Mouse (Mus musculus): ENCODE results near the gene Arhgef19.
A peak's percentile ranks its signal among the peaks of the same experiment; 100 is the strongest.

Arhgef19 gene

DNA sequence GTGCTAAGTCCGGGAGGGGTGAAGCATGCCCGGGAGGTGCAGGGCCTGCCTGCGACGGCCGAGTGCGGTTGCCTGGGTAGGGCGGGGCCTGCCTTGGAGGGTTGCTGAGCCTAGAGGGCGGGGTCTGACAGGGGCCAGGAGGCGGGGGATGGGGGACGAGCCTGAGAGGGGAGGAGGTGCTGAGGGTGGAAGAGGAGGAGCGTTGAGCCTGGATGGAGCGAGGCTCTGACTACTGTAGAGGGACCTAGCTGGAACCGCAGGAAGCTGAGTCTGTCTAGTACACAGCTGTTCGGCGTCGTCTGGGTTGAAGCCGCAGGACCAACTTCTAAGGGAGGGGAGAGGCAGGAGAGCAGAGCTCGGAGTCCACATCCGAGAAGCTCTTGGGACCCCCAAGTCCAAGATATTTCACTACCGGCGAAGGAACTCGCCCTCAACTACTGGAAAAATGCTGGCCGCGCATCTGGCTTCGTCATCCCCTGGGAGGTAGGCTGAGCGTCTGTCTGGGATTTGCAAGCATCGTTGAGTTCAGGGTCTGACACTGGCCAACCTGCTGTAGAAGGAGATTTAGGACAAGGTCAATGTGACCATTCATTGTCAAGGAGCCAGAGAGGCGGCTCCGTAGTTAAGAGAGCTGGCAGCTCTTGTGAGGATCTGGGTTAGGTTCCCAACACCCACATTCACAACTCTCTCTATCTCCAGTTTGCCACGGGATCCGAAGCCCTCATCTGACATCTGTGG lies at the start of gene Arhgef19:
Arhgef19 (plus strand) TSS at position 112 of the 738 bp plus-strand sequence.
- peak; percentile 84 for DNase-seq (ENCODE audit: low read depth, low spot score)

DNA sequence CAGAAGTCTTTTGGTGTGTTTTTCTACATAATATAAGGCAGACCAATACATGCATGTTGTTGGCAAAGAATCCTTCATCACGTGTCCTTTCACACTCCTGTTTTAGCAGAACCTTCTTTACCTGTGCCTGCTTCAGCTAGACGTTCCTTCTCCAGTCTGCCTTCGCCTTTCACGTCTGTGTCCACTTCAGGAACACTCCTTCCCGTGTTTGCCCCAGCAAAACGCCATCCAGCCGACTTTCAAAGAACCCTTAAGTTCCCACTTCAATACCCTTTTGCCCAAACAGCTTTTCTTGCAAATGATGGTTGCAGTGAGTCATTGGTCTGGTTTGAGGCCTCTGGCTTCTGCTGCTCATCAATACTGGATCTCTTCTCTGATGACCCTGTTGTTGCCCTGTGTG lies 48.0 kb upstream of the Arhgef19 start:
- DNase-seq (ENCODE audit: low read depth, low spot score): no peak

DNA sequence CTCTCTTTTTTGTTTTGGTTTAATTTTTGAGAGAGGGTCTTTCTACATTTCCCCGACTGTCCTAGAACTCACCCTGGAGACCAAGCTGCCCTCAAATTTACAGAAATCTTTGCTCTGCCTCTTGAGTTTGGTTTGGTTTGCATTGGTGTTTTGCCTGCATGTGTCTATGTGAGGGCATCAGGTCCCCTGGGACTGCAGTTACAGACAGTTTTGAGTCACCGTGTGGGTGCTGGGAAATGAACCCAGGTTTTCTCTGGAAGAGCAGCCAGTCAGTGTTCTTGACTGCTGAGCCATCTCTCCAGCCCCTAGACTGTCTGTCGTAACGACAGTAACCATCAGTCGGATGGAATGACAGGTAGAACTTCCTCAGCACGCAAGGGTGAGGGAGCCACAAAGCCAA lies 44.7 kb upstream of the Arhgef19 start:
- no peak for DNase-seq (ENCODE audit: low read depth, low spot score)

DNA sequence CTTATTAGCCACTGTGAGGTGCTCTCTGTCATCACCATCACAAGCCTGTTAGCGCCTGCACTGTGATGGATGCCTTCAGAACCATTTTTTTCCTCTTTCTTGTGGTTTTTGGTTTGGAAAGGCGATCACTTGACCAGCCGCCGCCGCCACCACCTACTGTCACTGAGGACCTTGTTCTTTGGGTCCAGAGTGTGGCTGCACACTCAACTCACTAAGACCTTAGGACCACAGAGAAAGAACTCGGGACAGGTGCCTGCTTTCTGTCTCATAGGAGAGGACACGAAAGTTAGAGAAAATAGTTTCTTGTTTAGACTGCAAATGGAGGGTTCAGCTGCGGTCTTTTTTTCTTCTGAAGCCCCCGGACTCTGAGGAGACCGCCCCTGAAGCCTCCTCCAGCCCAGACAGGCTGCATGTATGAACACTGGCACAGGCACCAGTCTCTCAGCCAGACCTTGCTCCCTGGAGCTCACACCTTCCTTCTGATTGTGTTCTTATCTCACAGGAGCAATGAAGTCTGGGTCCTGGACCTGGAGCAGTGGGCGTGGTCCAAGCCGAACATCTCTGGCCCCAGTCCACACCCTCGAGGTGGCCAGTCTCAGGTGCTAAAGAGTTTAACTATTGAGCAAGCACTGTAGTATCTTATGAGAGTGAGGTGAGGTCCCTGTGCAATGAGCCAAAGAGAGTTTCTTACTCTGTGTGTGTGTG lies 42.2 kb upstream of the Arhgef19 start:
- no peak for DNase-seq (ENCODE audit: low read depth, low spot score)

DNA sequence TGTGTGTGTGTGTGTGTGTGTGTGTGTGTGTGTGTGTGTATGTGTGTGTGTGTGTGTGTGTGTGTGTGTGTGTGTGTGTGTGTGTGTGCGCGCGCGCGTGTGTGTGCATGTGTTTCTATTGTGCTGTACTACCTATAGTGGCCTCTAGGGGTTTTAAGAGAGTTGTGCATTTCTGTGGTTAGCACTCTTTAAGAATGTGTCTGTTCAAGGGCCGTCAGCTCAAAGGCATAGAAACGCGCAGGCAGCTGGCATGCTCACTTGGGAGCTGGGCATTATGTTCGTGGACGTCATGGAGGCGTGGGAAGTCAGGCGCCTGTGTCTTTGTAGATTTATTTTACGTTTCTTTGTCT lies 41.6 kb upstream of the Arhgef19 start:
- no peak for DNase-seq (ENCODE audit: low read depth, low spot score)

DNA sequence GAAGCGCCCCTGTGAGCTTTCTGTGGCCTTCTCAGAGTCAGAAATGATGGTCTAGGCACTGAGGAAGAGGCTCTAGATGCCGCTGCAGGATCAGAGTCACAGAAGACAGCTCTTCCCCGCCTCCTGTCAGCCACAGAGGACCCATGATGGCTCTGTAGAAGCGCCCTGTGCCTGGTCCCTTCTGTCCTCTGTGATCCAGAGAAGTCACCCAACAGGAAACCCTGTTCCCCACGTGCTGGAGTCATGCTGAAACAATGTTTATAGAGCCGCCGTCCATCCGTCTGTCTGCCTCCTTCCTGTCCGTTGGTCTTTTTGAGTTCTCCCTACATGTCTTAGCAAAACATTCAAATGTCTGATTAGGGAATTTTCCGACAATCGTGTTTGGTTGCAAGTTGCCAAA lies 38.4 kb upstream of the Arhgef19 start:
- no peak for DNase-seq (ENCODE audit: low read depth, low spot score)

DNA sequence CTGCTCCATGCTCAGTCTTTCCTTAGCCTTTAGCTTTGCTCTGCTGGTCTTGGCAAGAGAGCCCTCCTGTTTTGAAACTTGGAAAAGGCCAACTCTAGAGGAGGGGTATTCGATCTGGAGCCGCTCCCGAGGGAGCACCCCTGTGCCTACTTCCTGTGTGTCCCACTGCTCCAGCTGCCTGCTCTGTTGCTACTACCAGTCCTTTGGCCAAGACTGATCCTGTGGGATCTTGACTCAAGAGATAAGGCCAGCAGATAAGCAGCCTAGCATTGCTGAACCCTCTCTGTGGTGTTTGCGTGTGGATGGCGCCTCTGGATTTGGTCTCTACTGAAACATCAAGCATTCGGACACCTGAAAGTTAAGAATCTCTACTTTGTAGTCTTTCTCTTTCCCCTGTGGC lies 37.1 kb upstream of the Arhgef19 start:
- DNase-seq (ENCODE audit: low read depth, low spot score): no peak

DNA sequence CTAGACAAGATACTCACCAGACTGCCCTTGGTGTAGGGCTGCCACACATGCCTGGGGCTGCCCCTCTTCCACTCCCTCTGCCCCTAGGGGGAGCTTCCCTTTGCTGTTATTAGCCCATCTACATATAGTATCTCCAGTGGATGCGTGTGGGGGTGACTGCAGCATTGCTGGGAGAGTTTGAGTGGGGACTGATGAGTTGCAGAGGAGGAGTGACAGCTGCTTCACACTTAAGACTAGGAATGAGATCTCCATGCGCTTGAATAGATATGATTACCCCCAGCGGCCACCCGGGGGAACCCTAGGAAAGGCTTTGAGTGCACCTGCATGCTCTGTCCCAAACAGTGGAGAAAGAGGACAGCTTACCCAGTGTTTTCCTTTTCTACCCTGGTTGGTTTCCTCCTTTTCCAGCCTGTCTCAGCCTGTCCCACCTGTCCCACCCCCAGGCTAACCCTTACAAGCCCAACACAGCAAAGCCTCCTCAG lies 34.7 kb upstream of the Arhgef19 start:
- peak; percentile 24 for DNase-seq (ENCODE audit: low read depth, low spot score)

DNA sequence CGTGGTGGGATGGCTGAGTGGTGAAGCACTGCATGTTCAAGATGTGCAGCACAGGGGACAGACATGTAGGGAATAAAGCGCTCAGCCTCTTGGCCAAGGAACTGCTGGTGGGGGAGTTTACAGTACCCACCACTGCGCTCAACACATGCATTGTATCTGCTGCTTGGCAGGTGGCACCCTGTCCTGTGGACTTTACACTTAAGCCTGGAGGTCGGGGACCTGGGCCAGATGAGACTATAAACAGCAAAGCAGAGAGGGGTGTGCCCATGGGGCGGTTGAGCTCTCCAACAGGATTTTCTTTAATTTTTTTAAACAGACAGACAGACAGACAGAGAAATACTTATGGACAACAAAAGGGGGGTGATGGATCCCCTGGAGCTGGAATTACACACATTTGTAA lies 32.2 kb upstream of the Arhgef19 start:
- no peak for DNase-seq (ENCODE audit: low read depth, low spot score)

DNA sequence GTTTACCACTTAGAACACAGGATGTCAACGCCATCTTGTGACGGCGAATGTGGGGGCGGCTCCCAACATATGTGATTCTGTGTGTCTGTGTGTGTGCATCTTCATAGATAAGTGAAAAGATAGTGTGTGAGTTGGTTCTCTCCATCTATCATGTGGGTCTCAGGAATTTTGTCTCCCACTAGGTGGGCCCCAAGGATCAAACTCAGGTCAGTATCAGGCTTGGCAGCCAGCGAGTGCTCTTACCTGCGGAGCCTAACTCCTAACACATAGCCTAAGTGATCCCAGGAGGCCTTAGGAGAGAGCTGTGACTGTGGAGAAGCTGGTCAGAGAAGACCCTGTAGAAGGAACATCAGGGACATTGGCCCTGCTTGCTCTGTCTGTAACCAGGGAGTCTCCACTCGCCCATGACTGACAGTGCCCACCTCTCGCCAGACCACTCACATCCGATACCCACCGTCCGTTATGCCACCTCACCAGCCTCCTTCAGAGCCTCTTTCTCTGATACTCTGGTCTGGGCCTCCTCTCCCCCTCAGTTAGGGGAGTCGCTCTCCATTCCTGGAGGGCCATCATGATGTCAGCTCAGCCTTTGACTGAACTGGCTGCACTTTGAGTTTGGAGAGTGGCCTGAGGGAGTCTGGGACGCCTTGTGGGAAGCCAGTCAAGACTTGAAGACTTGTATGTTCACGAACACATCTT lies 28.6 kb upstream of the Arhgef19 start:
- DNase-seq (ENCODE audit: low read depth, low spot score): peak; percentile 55

DNA sequence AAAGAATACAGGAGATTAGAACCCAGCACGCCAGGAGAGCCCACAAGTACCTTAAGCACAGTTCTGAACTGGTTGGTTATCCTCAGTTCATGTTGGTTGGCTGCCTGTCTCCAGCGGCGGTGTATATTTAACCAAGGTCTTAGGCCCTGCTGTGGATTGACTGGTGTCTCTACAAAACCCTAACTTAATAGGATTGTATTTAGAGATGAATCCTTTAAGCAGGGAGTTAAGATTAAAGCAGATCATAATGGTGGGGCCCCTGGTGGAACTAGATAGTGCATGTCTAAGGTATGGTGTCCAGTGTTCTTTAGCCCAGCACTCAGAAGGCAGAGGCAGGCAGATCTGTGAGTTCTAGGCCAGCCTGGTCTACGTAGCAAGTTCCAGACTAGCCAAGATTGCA lies 27.7 kb upstream of the Arhgef19 start:
- DNase-seq (ENCODE audit: low read depth, low spot score): no peak

DNA sequence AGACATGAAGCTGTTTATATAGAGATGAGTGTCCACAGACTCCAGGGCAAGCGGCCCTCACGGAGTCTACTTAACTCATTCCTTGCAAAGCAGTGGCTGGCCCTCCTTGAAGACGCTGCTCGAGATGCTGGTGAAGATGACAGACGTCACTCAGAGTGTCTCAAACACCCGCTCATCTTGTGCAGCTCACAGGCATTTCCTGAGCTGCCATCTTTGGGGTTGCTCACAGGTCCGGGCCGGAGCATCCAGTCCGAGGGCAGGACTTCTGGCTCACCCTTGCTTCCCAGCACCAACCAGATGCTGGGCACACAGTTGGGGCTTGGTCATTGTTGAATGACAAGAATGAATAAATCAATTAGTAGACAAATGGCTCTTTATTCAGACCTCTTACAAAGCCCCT lies 26.4 kb upstream of the Arhgef19 start:
- DNase-seq (ENCODE audit: low read depth, low spot score): no peak

DNA sequence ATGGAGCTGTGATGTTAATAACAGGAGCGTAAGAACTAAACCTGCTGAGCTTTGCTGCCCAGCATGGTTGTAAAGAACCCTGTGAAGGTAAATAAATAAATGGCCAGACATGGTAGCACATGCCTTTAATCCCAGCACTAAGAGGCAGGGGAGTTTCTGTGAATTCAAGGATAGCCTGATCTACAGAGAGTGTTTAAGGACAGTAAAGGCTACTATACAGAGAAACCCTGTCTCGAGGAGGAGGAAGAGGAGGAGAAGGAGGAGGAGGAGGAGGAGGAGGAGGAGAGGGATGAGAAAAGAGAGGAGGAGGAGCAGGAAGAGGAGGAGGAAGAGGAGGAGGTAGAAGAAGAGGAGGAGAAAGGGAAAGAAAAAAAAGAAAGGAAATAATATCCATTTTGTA lies 26.0 kb upstream of the Arhgef19 start:
- DNase-seq (ENCODE audit: low read depth, low spot score): no peak

DNA sequence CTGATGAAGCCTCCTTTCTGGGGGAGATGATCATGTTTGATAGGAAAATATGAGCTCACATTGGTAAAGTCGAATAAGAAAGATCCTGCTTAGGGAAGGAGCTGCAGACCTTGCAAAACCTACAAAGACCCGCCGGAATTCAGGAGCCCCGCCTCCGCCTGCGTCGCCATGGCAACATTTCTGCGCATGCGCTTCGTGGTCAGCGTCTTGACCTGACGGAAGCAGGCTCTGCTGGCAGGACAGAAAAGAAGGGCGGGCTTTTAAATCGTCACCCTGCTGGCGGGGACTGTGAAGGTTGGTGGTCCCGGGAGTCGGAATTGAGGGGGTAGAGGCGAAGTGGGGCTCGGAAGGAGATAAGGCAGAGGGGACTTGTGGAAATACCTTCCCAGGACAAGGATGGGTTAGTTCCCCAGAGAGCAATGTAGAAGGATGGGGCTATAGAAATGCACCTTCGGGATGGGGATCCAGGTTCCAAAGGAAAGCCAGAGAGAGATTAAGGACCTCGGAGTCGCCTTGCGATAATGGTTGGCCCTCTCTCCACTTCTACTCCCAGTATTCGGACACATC lies 25.4 kb upstream of the Arhgef19 start, which contains the start of gene Rsg1:
Rsg1 (plus strand) TSS at position 187 of the 567 bp plus-strand sequence.
- peak; percentile 94 for DNase-seq (ENCODE audit: low read depth, low spot score)

DNA sequence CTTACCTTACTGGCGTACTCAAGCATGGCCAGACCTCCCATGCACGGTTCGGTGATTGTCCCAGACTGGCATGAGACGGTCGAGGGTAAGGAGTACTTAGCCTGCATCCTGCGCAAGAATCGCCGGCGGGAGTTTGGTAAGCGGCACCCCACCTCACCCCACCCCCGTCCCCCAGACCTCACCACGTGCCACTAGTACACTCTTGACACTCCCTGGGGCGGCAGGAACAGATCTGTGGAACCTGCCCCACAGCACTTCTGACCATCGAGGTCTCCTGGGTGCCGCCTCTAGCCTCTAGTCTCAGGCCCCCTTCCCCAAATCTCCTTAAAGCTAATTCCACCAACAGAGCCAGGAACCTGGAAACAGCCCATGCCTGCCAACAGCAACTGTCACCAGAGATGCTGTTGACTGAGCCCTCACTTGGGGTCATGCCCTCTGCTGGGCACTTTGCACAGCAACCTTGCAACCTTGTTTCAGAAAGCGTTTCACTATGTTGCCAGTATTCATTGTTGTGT lies 24.9 kb upstream of the Arhgef19 start:
- peak; percentile 86 for DNase-seq (ENCODE audit: low read depth, low spot score)

DNA sequence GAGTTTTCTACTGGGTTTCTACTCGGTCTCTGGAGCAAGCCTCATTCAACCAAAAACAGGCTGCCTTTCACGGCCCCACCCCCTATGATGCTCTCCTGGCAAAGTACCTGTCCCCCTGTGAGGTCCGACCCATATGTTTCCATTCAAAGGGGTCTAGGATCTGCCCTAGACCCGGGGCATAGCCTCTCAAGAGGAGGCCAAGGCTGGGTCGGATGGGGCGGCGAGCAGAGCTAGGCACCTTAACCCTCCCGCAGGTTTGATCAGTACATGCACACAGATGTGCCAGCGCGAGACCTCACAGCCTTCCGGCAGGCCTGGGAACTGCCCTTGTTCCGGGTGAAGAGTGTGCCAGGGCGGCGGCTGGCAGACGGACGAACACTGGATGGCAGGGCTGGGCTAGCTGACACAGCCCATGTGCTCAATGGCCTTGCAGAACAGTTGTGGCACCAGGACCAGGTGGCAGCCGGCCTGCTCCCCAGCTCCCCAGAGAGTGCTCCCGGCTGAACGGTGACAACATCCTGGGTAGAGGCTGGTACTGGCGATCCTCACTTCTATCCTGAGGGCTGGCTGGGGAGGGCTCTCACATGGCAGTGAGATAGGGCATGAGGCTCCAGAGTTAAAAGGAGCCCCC lies 19.6 kb upstream of the Arhgef19 start:
- no peak for DNase-seq (ENCODE audit: low read depth, low spot score)

DNA sequence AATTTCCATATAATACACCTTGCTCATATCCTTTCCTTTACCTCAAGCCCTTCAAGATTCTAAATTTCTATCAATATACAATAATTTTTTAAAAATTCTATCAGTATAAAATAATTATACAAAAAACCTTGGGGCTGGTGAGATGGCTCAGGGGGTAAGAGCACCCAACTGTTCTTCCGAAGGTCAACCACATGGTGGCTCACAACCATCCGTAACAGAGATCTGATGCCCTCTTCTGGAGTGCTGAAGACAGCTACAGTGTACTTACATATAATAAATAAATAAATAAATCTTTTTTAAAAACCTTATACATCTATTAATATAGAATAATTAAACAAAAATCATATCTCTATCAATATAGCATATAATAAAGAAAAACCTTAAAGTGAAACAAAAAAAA lies 17.5 kb upstream of the Arhgef19 start:
- peak; percentile 58 for DNase-seq (ENCODE audit: low read depth, low spot score)

DNA sequence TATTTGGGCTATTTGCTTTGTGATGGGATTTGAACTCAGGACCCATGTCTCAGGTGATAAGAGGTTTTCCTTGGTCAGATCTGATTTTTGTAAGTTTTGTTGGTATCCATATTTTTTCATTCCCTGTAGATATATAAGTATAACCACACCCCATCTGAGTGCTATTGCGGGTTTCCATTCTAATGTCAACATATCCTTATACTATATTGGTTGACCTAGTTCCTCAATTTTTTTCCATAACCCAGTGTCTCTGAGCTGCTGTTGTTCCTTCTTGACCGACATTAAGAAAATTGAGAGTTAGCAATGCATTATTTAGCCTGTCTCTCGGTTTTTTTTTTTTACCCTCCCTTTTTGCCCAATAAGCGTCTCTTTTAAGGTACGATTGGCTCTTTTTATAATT lies 16.5 kb upstream of the Arhgef19 start:
- DNase-seq (ENCODE audit: low read depth, low spot score): no peak

DNA sequence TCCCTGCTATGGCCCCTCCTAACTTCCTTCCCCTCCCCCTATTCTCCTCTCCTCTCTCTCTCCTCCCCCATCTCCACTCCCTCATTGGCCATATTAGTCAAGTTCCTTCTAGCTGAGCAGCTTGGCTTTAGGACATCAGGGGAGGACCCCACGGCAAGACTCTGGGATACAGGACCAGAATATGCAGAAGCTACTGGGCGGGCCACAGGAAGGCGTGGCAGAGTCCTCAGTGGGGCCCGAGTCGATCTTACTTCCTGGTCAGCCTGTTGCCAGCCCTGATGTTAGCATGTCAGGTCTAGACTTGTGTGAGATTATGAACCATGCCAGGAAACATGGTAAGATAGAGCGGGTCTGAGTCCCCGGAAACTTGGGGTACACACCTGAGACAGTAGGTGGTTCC lies 10.6 kb upstream of the Arhgef19 start:
- no peak for DNase-seq (ENCODE audit: low read depth, low spot score)

DNA sequence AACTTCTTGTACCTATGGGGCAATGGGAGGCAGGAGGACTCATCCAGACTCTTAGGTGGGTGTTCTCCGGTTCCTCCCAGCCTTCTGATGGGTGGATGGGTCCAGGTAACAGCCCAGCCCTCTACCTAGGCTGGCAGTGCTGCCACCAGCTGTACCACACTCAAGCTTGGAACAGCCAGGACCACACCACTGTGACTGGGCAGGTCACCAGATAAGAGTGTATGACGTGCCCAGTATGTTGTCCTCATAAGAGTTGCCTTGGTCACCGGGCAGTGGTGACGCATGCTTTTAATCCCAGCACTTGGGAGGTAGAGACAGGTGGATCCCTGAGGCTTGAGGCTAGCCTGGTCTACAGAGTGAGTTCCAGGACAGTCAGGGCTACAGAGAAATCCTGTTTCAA lies 6.1 kb upstream of the Arhgef19 start:
- no peak for DNase-seq (ENCODE audit: low read depth, low spot score)

DNA sequence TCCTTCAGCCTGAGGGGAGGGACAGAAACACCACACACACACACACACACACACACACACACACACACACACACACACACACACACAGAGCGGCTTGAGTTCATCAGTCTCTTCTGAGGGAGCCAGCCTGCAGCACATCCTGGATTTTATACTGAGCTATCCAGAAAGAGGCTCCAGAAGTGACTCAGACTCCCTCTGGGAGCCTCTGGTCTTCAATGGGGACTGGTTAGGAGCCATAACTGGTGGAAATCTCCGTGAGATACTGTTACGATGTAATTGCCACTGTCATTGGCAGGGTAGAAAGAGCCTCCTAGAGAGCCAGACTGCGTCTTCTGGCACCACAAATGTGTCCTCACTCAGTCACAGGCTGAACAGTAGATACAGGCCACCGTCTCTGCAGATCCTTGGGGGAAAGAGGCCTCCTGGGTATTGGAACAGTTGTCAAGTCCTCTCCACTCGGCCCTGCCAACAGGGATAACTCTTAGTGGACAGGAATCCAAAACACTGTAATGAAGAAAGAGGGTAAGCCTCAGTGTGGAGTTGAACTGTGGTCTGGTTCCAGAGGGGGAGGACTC lies 3.7 kb upstream of the Arhgef19 start:
- DNase-seq (ENCODE audit: low read depth, low spot score): no peak

All from A20 (cell line).